Mouse (Mus musculus): ENCODE measurements around the gene Aspdh.

Gene Aspdh

GRCm38 (mm10) chr7:44497361-44498055, 32.3 kb downstream of the Aspdh start:
- DNase-seq (ENCODE audit: low read depth, low spot score): no peak

GRCm38 (mm10) chr7:44498922-44499321, 33.7 kb downstream of the Aspdh start:
- no peak for DNase-seq (ENCODE audit: low read depth, low spot score)

GRCm38 (mm10) chr7:44500046-44500445, 34.9 kb downstream of the Aspdh start:
- DNase-seq (ENCODE audit: low read depth, low spot score): no peak

- peak; percentile 77 for DNase-seq (ENCODE audit: low read depth, low spot score)
Observed at GRCm38 (mm10) chr7:44501563-44502115, 36.4 kb downstream of the Aspdh start.

- no peak for DNase-seq (ENCODE audit: low read depth, low spot score)
Observed at GRCm38 (mm10) chr7:44507491-44507890, 42.3 kb downstream of the Aspdh start.

All from 3T3-L1 (cell line).